Mouse (Mus musculus) ES-Bruce4 (cell line): ENCODE measurements around the gene Fam19a2. TPM values are rescaled to one million over a fixed set of nuclear protein-coding genes. Genes with fewer than 3 reads are reported as not detected.

Experiments used
- H3K27ac ChIP-seq: 2 replicates; pipeline ENCODE4 v1.5.1; 2012; ENCODE audit warnings: low read length, inconsistent platforms; ENCODE audit not compliant: insufficient read depth
- H3K27me3 ChIP-seq: 2 replicates; pipeline ENCODE4 v1.6.1; 2012; ENCODE audit warnings: mild to moderate bottlenecking, low read length, inconsistent platforms; ENCODE audit not compliant: control insufficient read depth, poor library complexity, insufficient read depth, severe bottlenecking
- H3K36me3 ChIP-seq: 2 replicates; pipeline ENCODE4 v1.6.1; 2012; ENCODE audit warnings: inconsistent platforms, mild to moderate bottlenecking, low read length, moderate library complexity; ENCODE audit not compliant: control insufficient read depth, poor library complexity, insufficient read depth, severe bottlenecking
- H3K4me1 ChIP-seq: one replicate; pipeline ENCODE4 v1.8.1; 2011; ENCODE audit warnings: low read length; ENCODE audit not compliant: control insufficient read depth, insufficient read depth
- H3K4me3 ChIP-seq: 2 replicates; pipeline ENCODE4 v1.5.1; 2011; ENCODE audit warnings: low read depth, mild to moderate bottlenecking, low read length
- H3K9ac ChIP-seq: 2 replicates; pipeline ENCODE4 v1.6.1; 2012; ENCODE audit warnings: low read depth, mild to moderate bottlenecking, inconsistent platforms; ENCODE audit not compliant: poor library complexity, severe bottlenecking
- H3K9me3 ChIP-seq: replicated peaks from 2 replicates; pipeline ENCODE4 v1.6.1; 2012; ENCODE audit warnings: mild to moderate bottlenecking, low read length, inconsistent platforms; ENCODE audit not compliant: control insufficient read depth, poor library complexity, insufficient read depth, severe bottlenecking
- CTCF ChIP-seq: IDR thresholded peaks from one replicate; pipeline ENCODE4 v1.8.1; 2011; ENCODE audit warnings: low read depth, low read length
- EP300 ChIP-seq: IDR thresholded peaks from 2 replicates; pipeline ENCODE4 v1.6.1; 2011; ENCODE audit warnings: low read depth, low read length; ENCODE audit not compliant: insufficient read depth
- POLR2A ChIP-seq: IDR thresholded peaks from one replicate; pipeline ENCODE4 v1.8.1; 2011; ENCODE audit warnings: low read length; ENCODE audit not compliant: insufficient read depth
- polyA plus RNA-seq: library from polyadenylated mRNA; stranded (reverse); fragments of >200 nt; gene quantifications from 2 replicates; pipeline ENCODE4 v1.2.4, GENCODE M21; 2011; ENCODE audit warnings: low read depth; ENCODE audit not compliant: missing spikeins, insufficient read depth, insufficient read length

Fam19a2 gene
- polyA plus RNA-seq, 1 experiment, result not detected

GRCm38 (mm10) chr10:123360492-123360891 is 96.7 kb downstream of the Fam19a2 start:
- no peaks in the 10 kb centered on the region for H3K36me3 ChIP-seq

GRCm38 (mm10) chr10:123364628-123365027 is 100.8 kb downstream of the Fam19a2 start:
- no peaks in the 10 kb centered on the region for H3K36me3 ChIP-seq
- TF ChIP-seq EP300, result no peak
- TF ChIP-seq CTCF, result no peak
- no peak for TF ChIP-seq POLR2A
- H3K9ac ChIP-seq, result no peak overlapping the region

More at GRCm38 (mm10) chr10:123360492-123360891, 96.7 kb downstream of the Fam19a2 start:
- H3K9ac ChIP-seq, result no peak overlapping the region
- H3K4me3 ChIP-seq, result no peak overlapping the region
- H3K27ac ChIP-seq, result no peak overlapping the region
- TF ChIP-seq POLR2A (no peak), EP300 (no peak), CTCF (no peak)
- H3K4me1 ChIP-seq, result no peaks in the 10 kb centered on the region
- no peaks in the 10 kb centered on the region for H3K9me3 ChIP-seq
- no peaks in the 10 kb centered on the region for H3K27me3 ChIP-seq

GRCm38 (mm10) chr10:123367152-123367864 is 103.5 kb downstream of the Fam19a2 start:
- Histone ChIP-seq H3K4me1 (no peaks in the 10 kb centered on the region), H3K27ac (no peak overlapping the region), H3K9ac (no peak overlapping the region), H3K9me3 (no peaks in the 10 kb centered on the region), H3K36me3 (no peaks in the 10 kb centered on the region), H3K27me3 (no peaks in the 10 kb centered on the region), H3K4me3 (no peak overlapping the region)
- TF ChIP-seq CTCF (no peak), POLR2A (no peak), EP300 (no peak)

More at GRCm38 (mm10) chr10:123364628-123365027, 100.8 kb downstream of the Fam19a2 start:
- Histone ChIP-seq H3K9me3 (no peaks in the 10 kb centered on the region), H3K4me1 (no peaks in the 10 kb centered on the region), H3K27me3 (no peaks in the 10 kb centered on the region), H3K4me3 (no peak overlapping the region), H3K27ac (no peak overlapping the region)

GRCm38 (mm10) chr10:123383277-123383676 is 119.5 kb downstream of the Fam19a2 start:
- Histone ChIP-seq H3K4me3 (no peak overlapping the region), H3K36me3 (no peaks in the 10 kb centered on the region), H3K27me3 (no peaks in the 10 kb centered on the region; the same call in 1 of the 2 replicates), H3K4me1 (no peaks in the 10 kb centered on the region), H3K27ac (no peak overlapping the region), H3K9me3 (no peaks in the 10 kb centered on the region), H3K9ac (no peak overlapping the region)
- TF ChIP-seq EP300 (no peak), POLR2A (no peak)

GRCm38 (mm10) chr10:123385641-123386040 is 121.8 kb downstream of the Fam19a2 start:
- no peaks in the 10 kb centered on the region for H3K9me3 ChIP-seq
- no peak overlapping the region for H3K27ac ChIP-seq
- H3K4me1 ChIP-seq, result no peaks in the 10 kb centered on the region
- no peak overlapping the region for H3K4me3 ChIP-seq
- TF ChIP-seq POLR2A (no peak), EP300 (no peak), CTCF (no peak)
- no peaks in the 10 kb centered on the region; the same call in 1 of the 2 replicates for H3K27me3 ChIP-seq
- H3K9ac ChIP-seq, result no peak overlapping the region
- no peaks in the 10 kb centered on the region for H3K36me3 ChIP-seq

GRCm38 (mm10) chr10:123395429-123395828 is 131.6 kb downstream of the Fam19a2 start:
- TF ChIP-seq CTCF (no peak), EP300 (no peak), POLR2A (no peak)
- H3K36me3 ChIP-seq, result no peaks in the 10 kb centered on the region
- no peak overlapping the region for H3K4me3 ChIP-seq
- H3K4me1 ChIP-seq, result no peaks in the 10 kb centered on the region
- no peak overlapping the region for H3K27ac ChIP-seq
- no peak overlapping the region for H3K9ac ChIP-seq
- no peaks in the 10 kb centered on the region for H3K9me3 ChIP-seq
- no peaks in the 10 kb centered on the region for H3K27me3 ChIP-seq
